Mouse (Mus musculus) kidney, adult 9 months (tissue): ENCODE measurements around the gene Rwdd2a.

ENCODE experiments used
- DNase-seq: peaks from one replicate; pipeline ENCODE4 v3.0.0; 2022

Gene Rwdd2a

DNA sequence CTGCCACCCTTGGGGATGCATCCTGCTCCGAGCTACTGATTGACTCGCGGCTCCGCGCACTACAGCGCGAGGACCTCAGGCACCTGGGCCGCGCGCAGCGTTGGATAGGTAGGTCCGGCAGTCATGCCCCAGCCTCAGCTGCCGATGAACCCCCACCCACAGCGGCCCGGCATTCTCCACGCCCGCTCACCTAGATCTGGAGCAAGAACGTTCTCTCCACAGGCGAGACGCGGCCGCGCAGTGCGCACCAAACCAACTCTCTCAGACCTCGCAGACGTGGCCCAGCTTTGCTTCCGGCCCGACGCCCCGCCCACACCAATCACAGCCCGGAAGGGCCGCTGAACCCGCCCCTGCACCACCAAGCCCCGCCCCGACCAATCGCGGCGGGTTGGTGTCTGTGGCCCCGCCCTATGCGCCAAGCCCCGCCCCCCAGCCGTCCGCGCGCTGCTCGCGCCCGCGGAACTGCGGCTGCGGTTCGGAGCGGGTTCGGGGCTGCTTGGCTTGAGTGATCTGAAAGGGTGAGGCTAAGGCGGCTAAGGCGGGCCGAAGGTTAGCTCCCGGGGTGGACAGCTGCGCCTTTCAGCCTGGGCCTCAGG lies at the start of gene Rwdd2a, which contains the start of gene Pgm3:
TSS of gene Rwdd2a (plus strand) at position 452 of the 596 bp plus-strand sequence.
TSS of gene Pgm3 (minus strand) at position 303 of the 596 bp plus-strand sequence.
- peak; percentile 96 for DNase-seq

GRCm38 (mm10) chr9:86522335-86522734 lies 49.5 kb upstream of the Rwdd2a start:
- DNase-seq, result no peak

DNA sequence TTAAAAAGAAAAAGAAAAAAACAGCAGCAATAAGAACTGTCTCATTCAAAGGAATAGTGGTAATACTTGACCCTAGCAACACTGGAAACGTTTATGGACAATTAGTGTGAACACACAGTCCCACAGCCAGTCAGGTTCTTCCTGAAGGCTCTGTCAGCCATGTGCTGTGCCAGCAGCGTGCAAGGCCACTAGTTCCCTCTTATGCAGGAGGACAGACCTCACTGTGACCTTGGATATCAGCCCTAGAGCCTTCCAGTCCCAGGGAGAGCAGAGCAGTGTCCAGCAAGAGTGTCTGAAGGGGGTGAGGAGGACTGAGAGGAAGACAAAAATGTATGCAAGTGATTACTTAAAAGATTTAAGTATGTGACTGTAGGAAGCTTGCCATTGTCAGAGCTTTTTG lies 46.2 kb upstream of the Rwdd2a start:
- DNase-seq, result no peak

- DNase-seq, result no peak
Measured at GRCm38 (mm10) chr9:86534071-86534470, 37.7 kb upstream of the Rwdd2a start.

GRCm38 (mm10) chr9:86543451-86543850 lies 28.3 kb upstream of the Rwdd2a start:
- DNase-seq, result no peak

- no peak for DNase-seq
Measured at GRCm38 (mm10) chr9:86544559-86544958, 27.2 kb upstream of the Rwdd2a start.

- peak; percentile 34 for DNase-seq
Measured at GRCm38 (mm10) chr9:86549637-86550162, 22.1 kb upstream of the Rwdd2a start.

DNA sequence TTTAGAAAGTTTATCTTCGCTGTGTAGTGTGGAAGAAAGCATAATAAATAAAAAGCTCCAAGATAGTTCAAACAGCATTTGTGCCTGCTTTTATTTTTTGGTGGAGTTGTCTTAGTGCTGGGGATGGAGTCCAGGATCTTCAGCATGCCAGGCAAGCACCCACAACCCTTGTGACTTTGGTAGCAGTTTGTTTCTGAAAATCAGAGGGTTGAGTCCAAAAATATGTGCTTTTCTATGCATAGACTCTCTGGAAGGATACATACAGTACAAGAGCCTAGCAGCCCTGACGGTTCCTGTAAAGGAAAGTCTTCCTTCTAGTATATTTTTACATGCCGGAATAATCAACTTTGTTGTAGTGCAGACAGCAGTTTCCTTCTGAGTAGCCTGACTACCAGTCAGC lies 21.1 kb upstream of the Rwdd2a start:
- DNase-seq, result no peak

DNA sequence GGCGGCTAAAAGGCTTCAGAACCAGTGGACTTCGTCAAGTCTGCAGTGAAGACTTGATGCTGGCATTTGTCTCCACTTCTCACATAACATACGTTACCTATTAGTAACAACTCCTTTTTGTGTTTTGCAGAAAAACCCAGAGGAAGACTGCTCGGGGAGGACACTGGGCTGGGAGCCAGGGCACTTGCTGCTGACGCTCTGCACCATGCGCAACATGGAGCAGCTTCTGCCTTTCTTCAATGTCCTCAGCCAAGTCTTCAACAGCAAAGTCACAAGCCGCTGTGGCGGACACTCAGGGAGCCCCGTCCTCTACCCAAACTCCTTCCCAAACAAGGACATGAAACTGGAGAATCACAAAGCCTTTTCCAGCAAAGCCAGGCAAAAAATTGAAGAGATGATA lies 17.9 kb upstream of the Rwdd2a start:
- DNase-seq, result peak; percentile 17

- no peak for DNase-seq
Measured at GRCm38 (mm10) chr9:86554641-86555040, 17.1 kb upstream of the Rwdd2a start.

GRCm38 (mm10) chr9:86560543-86560942 lies 11.2 kb upstream of the Rwdd2a start:
- peak; percentile 43 for DNase-seq

GRCm38 (mm10) chr9:86569314-86569910 lies 2.4 kb upstream of the Rwdd2a start:
- peak; percentile 63 for DNase-seq

GRCm38 (mm10) chr9:86570261-86570890 lies 1.4 kb upstream of the Rwdd2a start:
- peak; percentile 60 for DNase-seq

- DNase-seq, result no peak
Measured at GRCm38 (mm10) chr9:86570946-86571345, 845 bp upstream of the Rwdd2a start.

GRCm38 (mm10) chr9:86572196-86572595 lies 405 bp downstream of the Rwdd2a start:
- DNase-seq, result no peak

- peak; percentile 89 for DNase-seq
Measured at GRCm38 (mm10) chr9:86572636-86573291, 973 bp downstream of the Rwdd2a start.

GRCm38 (mm10) chr9:86573616-86574303 lies 2.0 kb downstream of the Rwdd2a start:
- no peak for DNase-seq

GRCm38 (mm10) chr9:86575178-86575577 lies 3.4 kb downstream of the Rwdd2a start:
- no peak for DNase-seq

GRCm38 (mm10) chr9:86579657-86580056 lies 7.9 kb downstream of the Rwdd2a start:
- DNase-seq, result no peak

DNA sequence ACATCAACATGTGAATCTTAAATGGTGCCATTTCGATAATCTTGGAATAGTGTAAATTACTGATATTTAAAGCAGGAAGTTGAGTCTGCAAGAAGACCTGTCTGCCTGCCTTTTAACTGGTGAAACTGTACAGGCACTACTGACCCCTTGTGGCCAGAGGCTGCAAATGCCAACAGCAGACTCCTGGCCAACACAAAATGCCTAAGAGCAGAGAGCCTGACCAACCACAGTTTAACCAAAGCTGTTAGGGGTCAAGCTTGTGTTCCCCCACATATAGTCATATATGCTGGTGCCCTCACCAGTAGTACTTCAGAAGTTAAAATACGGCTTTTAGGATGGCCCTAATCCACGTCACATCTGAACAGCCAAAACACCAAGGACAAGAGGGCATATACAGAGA lies 11.9 kb downstream of the Rwdd2a start:
- peak; percentile 74 for DNase-seq

GRCm38 (mm10) chr9:86587019-86587795 lies 15.4 kb downstream of the Rwdd2a start:
- no peak for DNase-seq
